Mouse (Mus musculus) lung, postnatal 14 days (tissue): ENCODE data around the gene Car14.

ENCODE experiments used
- DNase-seq: peaks from one replicate; pipeline ENCODE4 v3.0.0; 2021

Gene Car14

DNA sequence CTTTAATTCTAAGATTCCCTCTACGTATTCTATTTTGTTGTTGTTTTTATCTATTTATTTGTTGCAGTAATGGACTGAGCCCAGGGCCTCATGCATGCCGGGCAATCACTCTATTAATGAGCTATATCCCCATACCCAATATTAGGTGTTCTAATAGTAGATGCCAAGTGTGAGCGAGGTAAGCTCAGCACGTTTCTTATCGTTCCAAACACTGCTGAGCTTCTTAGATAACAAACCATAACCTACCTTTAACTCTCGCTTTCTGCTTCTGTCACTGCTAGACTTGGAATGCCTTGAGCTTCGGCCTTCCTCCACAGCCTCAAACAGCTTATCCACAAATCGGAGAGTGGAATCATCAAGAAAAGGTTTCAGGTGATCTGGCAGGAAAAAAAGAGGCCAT is 53.2 kb downstream of the Car14 start:
- no peak for DNase-seq

DNA sequence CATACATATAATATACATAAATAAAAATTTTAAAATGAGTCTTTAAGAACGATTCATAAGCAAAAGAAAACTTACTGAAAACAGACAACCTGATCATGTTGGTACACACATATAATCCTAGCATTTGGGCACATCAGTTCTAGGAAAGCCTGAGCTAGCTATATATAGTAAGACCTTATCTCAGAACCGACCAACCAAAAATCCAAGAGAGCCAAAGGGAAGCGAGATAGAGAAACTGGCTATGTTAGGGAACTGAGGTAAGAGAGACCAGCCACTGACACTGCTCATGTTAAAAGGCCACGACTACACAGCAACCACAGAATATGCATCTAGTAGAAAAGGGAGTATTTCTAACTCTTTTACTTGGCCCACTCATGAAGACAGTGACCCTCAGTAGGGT is 53.9 kb downstream of the Car14 start:
- DNase-seq = no peak
